Mouse (Mus musculus) olfactory bulb, adult 2 months (tissue): ENCODE results near the gene Lgr4. TPM values are rescaled to one million over a fixed set of nuclear protein-coding genes. Genes with fewer than 3 reads are reported as not detected.

Experiments used
- H3K27ac ChIP-seq: fragments of 200-500 bp; 2 replicates; pipeline ENCODE4 v1.5.1; 2012; ENCODE audit warnings: low read depth, low read length; ENCODE audit not compliant: insufficient read depth
- H3K4me1 ChIP-seq: fragments of 200-500 bp; 2 replicates; pipeline ENCODE4 v1.6.1; 2012; ENCODE audit warnings: low read length; ENCODE audit not compliant: control insufficient read depth, insufficient read depth
- H3K4me3 ChIP-seq: fragments of 200-500 bp; 2 replicates; pipeline ENCODE4 v1.5.1; 2012; ENCODE audit warnings: mild to moderate bottlenecking, low read depth, low read length, moderate library complexity; ENCODE audit not compliant: insufficient read depth
- CTCF ChIP-seq: fragments of 200-500 bp; IDR thresholded peaks from 2 replicates; pipeline ENCODE4 v1.5.1; 2012; ENCODE audit warnings: low read depth, mild to moderate bottlenecking, low read length, moderate library complexity; ENCODE audit not compliant: insufficient read depth
- POLR2A ChIP-seq: fragments of 200-500 bp; IDR thresholded peaks from 2 replicates; pipeline ENCODE4 v1.6.1; 2012; ENCODE audit warnings: mild to moderate bottlenecking, low read depth, low read length, moderate library complexity; ENCODE audit not compliant: insufficient read depth
- WGBS: fragments of 180-500 bp; shearing (Covaris S2); methylation state at CpG from one replicate; pipeline ENCODE4 v1.1.7; 2018; 5-methylcytosine and 5-hydroxymethylcytosine counted together
- polyA plus RNA-seq: library from polyadenylated mRNA; stranded (reverse); fragments of >200 nt; gene quantifications from 2 replicates; pipeline ENCODE4 v1.2.4, GENCODE M21; 2012; ENCODE audit warnings: low replicate concordance; ENCODE audit not compliant: missing spikeins, insufficient read depth, insufficient read length

Lgr4 gene
- polyA plus RNA-seq, 1 experiment: not detected

DNA sequence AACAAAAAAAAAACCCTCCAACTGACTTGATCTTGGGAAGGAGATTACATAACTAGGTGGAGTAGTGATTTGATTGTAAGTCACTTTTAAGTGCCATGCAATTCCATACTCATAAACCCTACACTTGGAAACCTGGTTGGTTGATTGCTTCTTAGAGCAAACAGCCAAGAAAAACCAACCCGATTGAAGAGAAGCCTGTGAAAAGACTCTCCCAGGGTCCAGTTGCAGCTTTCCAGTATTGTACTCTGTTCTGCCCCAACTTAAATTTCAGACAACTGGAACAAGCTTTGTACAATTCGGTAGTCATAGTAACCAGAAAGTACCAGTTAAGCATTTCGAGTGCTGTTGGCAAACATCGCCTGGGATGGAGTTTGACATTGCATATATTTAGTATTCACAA, 26.0 kb upstream of the Lgr4 start:
- under 1% methylated on average over 4 of the region's 4 CpGs for WGBS
- H3K4me1 ChIP-seq: no peaks in the 10 kb centered on the region
- no peak overlapping the region for H3K27ac ChIP-seq
- TF ChIP-seq POLR2A (no peak), CTCF (no peak)
- peak overlapping the region; percentile 96; the same call in 1 of the 2 replicates for H3K4me3 ChIP-seq

DNA sequence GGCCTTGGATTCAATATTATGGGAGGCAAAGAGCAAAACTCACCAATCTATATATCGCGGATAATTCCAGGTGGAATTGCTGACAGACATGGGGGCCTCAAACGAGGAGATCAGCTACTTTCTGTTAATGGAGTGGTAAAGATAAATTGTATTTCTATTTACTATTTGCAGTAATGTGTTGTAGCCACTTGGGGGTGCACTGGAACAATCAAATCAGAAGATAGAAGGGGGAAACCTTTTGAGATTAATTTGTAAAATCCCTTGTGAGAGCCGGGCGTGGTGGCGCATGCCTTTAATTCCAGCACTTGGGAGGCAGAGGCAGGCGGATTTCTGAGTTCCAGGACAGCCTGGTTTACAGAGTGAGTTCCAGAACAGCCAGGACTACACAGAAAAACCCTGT, 21.1 kb upstream of the Lgr4 start:
- whole genome bisulfite sequencing: 71% methylated on average over 7 of the region's 7 CpGs
- Histone ChIP-seq H3K4me1 (no peaks in the 10 kb centered on the region), H3K27ac (no peak overlapping the region), H3K4me3 (no peak overlapping the region)
- TF ChIP-seq CTCF (no peak), POLR2A (no peak)

DNA sequence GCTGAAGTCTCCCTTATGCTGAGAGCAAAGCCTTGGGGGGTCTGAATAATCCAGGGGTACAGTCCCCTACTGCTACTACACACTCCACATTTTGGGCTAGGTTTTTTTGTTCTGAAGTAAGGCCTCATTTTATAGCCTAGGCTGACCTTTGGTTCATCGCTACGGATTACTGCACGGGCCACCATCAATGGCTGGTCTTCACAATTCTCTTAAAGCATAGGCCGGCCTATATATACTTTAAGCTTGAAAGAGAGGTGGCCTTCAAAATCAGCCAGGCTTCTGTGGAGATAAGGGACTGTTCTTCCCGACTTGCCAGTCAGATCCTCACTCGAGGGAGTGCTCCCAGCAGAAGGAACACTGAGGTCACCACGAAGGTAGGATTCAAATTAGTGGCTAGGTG, 14.6 kb upstream of the Lgr4 start:
- Histone ChIP-seq H3K4me1 (no peaks in the 10 kb centered on the region), H3K27ac (no peak overlapping the region), H3K4me3 (no peak overlapping the region)
- 84% methylated on average over 7 of the region's 7 CpGs for WGBS
- TF ChIP-seq CTCF: no peak
- TF ChIP-seq POLR2A: no peak

DNA sequence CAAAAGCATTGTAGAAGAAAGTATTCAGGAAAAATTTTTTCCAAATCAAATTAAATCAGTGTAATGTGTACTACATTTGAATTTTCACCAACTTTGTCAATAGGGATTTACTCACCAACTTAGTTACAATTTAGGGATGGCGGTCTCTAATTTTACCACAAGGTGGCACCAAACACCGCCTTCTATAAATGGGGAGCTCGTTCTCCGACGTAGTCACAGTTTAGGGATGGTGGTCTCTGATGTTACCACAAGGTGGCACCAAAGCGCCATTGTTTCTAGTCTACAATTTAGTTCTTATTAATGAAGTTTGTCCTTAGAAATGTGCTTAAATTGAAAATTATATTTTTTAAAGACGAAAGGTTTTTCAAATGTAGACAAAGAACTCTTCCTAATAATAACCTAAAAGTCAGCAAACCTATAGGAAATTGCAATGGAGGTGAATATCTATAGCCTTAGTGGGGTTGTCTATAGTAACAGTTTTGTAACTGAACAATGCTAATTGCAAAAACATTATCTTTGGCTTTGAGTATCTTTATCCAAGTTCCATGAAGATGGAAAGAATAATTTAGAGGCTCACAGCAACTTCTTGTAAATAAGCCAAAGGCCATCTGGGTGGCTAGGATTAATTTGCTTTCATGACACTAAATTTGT, 13.2 kb upstream of the Lgr4 start:
- Histone ChIP-seq H3K4me3 (no peak overlapping the region), H3K4me1 (no peaks in the 10 kb centered on the region), H3K27ac (no peak overlapping the region)
- TF ChIP-seq POLR2A (no peak), CTCF (no peak)
- WGBS: under 1% methylated on average over 7 of the region's 7 CpGs

DNA sequence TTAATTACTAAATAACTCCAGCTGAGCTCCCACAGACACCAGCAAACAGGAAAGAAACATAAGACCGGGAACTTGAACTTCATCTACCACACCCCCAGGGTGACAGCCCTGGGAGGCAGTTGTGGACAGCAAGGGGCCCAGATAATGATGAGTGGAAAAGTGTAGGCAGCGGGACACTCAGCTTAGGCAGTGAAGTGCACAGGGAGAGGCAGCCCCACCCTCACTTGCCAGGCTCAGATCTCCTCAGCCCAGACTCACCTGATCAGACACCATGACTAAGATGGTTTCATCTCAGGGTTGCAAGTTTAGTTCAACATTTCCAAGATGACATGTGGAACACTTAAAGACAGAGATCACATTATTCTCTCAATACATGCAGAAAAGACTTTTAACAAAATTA, 8.3 kb upstream of the Lgr4 start:
- WGBS: 71% methylated on average over 2 of the region's 2 CpGs
- no peak overlapping the region for H3K4me3 ChIP-seq
- no peak overlapping the region for H3K27ac ChIP-seq
- no peak for TF ChIP-seq POLR2A
- TF ChIP-seq CTCF: no peak
- H3K4me1 ChIP-seq: no peaks in the 10 kb centered on the region

DNA sequence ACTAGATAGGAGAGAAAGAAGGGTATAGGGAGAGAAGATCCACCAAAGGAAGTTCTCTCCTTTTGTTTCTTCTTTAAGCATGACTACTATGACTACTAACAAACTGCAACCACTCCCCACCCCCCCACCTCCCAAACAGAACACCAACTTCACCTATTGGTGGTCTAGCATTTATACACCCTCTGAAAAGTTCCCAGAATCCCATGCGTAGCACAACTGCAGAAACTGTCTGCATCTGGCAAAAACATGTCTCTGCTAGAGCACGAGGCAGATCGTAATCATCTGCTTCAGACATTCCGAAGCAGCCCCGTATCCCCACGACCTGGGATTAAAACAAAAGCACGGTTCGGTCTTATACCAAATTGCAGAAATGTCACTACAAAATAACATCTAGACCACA, 5.2 kb upstream of the Lgr4 start:
- 94% methylated on average over 8 of the region's 8 CpGs for WGBS
- no peaks in the 10 kb centered on the region for H3K4me1 ChIP-seq
- H3K27ac ChIP-seq: no peak overlapping the region
- H3K4me3 ChIP-seq: no peak overlapping the region
- TF ChIP-seq POLR2A: no peak
- TF ChIP-seq CTCF: no peak

DNA sequence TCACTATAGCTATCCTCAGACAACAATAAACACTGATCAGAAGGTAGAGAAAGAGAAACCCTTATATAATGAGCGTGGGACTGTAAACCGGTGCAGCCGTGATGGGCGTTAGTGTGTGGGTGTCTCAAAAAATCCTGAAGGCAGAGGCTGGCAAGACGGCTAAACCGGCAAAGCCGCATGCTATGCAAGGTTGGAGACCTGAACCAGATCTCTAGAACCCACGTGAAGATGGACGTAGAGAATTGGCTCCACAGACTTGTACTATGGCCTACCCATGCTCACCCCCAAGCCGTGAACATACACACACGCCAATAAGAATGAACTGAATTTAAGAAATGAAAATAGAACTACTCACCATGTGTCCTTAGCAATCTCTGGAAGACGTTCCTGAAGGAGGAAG, 4.7 kb upstream of the Lgr4 start:
- Histone ChIP-seq H3K4me1 (no peaks in the 10 kb centered on the region), H3K27ac (no peak overlapping the region), H3K4me3 (no peak overlapping the region)
- no peak for TF ChIP-seq POLR2A
- no peak for TF ChIP-seq CTCF
- 89% methylated on average over 12 of the region's 12 CpGs for WGBS

DNA sequence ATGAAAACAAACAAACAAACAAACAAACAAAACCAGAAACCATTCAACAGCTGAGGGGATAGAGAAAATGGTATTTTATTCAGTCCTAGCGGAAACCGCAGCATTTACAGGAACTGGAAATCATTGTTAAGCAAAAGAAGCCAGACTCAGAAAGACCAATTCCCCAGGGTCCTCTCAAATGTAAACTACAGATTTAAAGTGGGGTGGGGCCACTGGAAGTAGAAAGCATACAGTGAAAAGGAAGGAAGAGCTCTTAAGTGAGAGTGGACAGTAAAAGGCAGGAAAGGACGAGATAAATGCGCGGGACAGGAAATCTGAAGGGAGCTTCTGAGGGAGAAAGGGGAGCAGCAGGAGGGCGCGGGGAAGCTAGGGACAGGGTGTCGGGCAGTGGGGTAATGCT, 4.2 kb upstream of the Lgr4 start:
- WGBS: 82% methylated on average over 8 of the region's 8 CpGs
- TF ChIP-seq POLR2A (no peak), CTCF (no peak)
- H3K4me3 ChIP-seq: no peak overlapping the region
- H3K27ac ChIP-seq: no peak overlapping the region
- H3K4me1 ChIP-seq: no peaks in the 10 kb centered on the region

DNA sequence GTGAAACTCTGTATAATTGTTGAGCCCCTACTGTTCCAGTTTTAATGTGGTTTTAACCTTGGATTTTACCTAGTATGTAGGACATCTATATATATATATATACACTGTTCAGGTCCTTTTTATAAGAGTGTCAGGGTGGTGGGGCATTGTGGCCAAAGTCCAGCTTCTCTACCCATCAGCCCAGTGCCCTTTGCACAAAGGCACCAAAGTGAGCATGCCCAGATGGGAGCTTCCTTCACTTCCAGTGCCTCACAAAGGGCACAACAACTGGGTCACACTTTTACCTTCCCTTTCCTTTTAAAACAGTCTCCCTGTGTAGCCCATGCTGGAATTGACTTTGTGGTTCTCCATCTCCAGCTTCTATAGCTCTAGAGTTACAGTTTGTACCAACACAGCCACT, 2.8 kb upstream of the Lgr4 start:
- H3K4me3 ChIP-seq: no peak overlapping the region
- TF ChIP-seq POLR2A: no peak
- no peak for TF ChIP-seq CTCF
- 0 out of 2 replicates have a peak, but pooled peaks cover 5% of the 10 kb centered on the region for H3K4me1 ChIP-seq
- no peak overlapping the region for H3K27ac ChIP-seq

DNA sequence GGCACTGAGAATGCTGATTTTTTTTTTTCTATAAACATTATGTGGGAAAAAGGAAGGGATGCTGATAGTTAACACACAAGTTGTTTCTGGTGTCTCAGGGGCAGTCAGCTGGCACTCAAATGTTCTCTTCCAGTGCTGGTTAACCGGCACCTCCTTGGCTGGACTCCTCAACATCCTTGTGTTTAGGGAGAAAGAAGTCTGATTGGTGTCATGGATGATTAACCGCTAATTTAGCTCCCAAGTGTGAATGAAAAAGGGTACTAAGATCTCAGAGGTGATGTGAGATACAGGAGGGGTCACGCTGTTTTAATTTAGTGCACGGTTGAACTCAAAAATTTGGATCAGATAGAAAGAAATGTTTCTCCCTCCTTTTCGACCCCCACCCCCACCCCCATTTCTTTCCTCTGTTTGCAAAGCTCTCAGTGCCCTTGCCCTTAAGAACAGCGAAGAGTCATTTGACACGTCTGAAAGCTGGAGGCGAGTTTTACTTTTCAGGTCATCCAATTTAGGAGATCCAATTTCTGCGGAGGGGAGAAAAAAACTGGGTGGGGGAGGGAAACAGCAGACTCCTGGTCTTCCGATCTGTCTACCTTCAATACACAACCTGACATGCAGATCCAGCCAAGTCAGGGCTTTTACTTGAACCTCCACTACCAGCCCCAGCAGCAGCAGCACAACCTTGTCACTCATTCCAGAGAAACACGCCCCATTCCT, 508 bp upstream of the Lgr4 start:
- WGBS: 26% methylated on average over 11 of the region's 11 CpGs
- H3K4me3 ChIP-seq: peak overlapping the region; percentile 97
- TF ChIP-seq CTCF: no peak
- TF ChIP-seq POLR2A: no peak
- 0 out of 2 replicates have a peak, but pooled peaks cover 5% of the 10 kb centered on the region for H3K4me1 ChIP-seq
- H3K27ac ChIP-seq: no peak overlapping the region
